Mouse (Mus musculus) lung, postnatal 0 days (tissue): Measurements from ENCODE around the gene Zbtb8b.

ENCODE experiments used
- CTCF ChIP-seq: IDR thresholded peaks from 2 replicates; pipeline ENCODE4 v1.5.1; 2016; ENCODE audit warnings: antibody characterized with exemption, mild to moderate bottlenecking
- EP300 ChIP-seq: IDR thresholded peaks from 2 replicates; pipeline ENCODE4 v1.6.1; 2016; ENCODE audit warnings: antibody characterized with exemption, mild to moderate bottlenecking, control low read depth

GRCm38 (mm10) chr4:129394089-129394870 lies 46.4 kb downstream of the Zbtb8b start:
- no peak for TF ChIP-seq EP300
- TF ChIP-seq CTCF: 0 out of 2 replicates have a peak, but pooled peaks have one; percentile 10
